Mouse (Mus musculus) hindbrain, postnatal 0 days (tissue): ENCODE results near the gene Plekhg2. TPM values are rescaled to one million over a fixed set of nuclear protein-coding genes. Genes with fewer than 3 reads are reported as not detected.

Source experiments
- ATAC-seq: fragments of 200-750 bp; cut with Nextera tagmentation; 2 replicates; pipeline ENCODE4 v1.8.0; 2017; ENCODE audit warnings: mild to moderate bottlenecking, moderate TSS enrichment, moderate library complexity
- DNase-seq: peaks from one replicate; pipeline ENCODE4 v3.0.0-alpha.2; 2015; ENCODE audit warnings: low spot score
- H3K27ac ChIP-seq: fragments of 300-500 bp; sonication (generic); 2 replicates; pipeline ENCODE4 v1.5.1; 2014; ENCODE audit warnings: mild to moderate bottlenecking
- H3K27me3 ChIP-seq: fragments of 300-500 bp; sonication (generic); 2 replicates; pipeline ENCODE4 v1.6.1; 2014; ENCODE audit warnings: low read length, mixed read lengths; ENCODE audit not compliant: insufficient read depth
- H3K36me3 ChIP-seq: fragments of 300-500 bp; sonication (generic); 2 replicates; pipeline ENCODE4 v1.6.1; 2014; ENCODE audit warnings: low read length, mixed read lengths; ENCODE audit not compliant: insufficient read depth
- H3K4me1 ChIP-seq: fragments of 300-500 bp; sonication (generic); 2 replicates; pipeline ENCODE4 v1.6.1; 2014; ENCODE audit warnings: antibody characterized with exemption, low read length, mixed read lengths; ENCODE audit not compliant: insufficient read depth
- H3K4me2 ChIP-seq: fragments of 300-500 bp; sonication (generic); 2 replicates; pipeline ENCODE4 v1.6.1; 2014; ENCODE audit warnings: low read depth, mild to moderate bottlenecking, low read length, moderate library complexity, mixed read lengths
- H3K4me3 ChIP-seq: fragments of 300-500 bp; sonication (generic); 2 replicates; pipeline ENCODE4 v1.5.1; 2014; ENCODE audit warnings: low read length
- H3K9ac ChIP-seq: fragments of 300-500 bp; sonication (generic); replicated peaks from 2 replicates; pipeline ENCODE4 v1.6.1; 2014; ENCODE audit warnings: mild to moderate bottlenecking, low read length, moderate library complexity, mixed read lengths
- H3K9me3 ChIP-seq: fragments of 300-500 bp; sonication (generic); 2 replicates; pipeline ENCODE4 v1.6.1; 2016; ENCODE audit warnings: low read length, mixed read lengths
- CTCF ChIP-seq: IDR thresholded peaks from 2 replicates; pipeline ENCODE4 v1.5.1; 2016; ENCODE audit warnings: antibody characterized with exemption, control low read depth, low read depth
- WGBS: fragments of 180-500 bp; shearing (Covaris S2); extraction: QIAGEN DNeasy Blood & Tissue Kit; methylation state at CpG from one replicate; pipeline ENCODE4 v1.1.7; 2014; 5-methylcytosine and 5-hydroxymethylcytosine counted together
- polyA plus RNA-seq: library from polyadenylated mRNA; unstranded; fragments of >200 nt; fragmentation: Nextera tagmentation; extraction: Ambion mirVana; gene quantifications from 2 replicates; pipeline ENCODE4 v1.2.1, GENCODE M21; 2015
- total RNA-seq: library from RNA; depleted of rRNA; stranded (reverse); fragments of >200 nt; gene quantifications from 2 replicates; pipeline ENCODE4 v1.2.3, GENCODE M21; 2014

Gene Plekhg2
- total and polyA plus RNA-seq, 2 experiments from 2014 or later: 9.1 to 18.6 TPM

- H3K4me3 ChIP-seq: peak within 1 kb of the TSS; percentile 55
- peak within 1 kb of the TSS; percentile 70 for H3K9ac ChIP-seq
- no peak for ATAC-seq
- H3K4me2 ChIP-seq: peak within 1 kb of the TSS; percentile 78
- DNase-seq: no peak
- peaks cover 12% of the 10 kb centered on the region for H3K4me1 ChIP-seq
- 54% methylated on average over 17 of the region's 17 CpGs for WGBS
- no peaks in the 10 kb centered on the region for H3K9me3 ChIP-seq
- no peaks in the 10 kb centered on the region for H3K27me3 ChIP-seq
- no peak for TF ChIP-seq CTCF
- H3K36me3 ChIP-seq: no peaks in the 10 kb centered on the region
- peak within 1 kb of the TSS; percentile 78 for H3K27ac ChIP-seq
These were observed 8.0 kb upstream of the Plekhg2 start, which contains the start of gene Zfp36 for GRCm38 (mm10) chr7:28380237-28381016. Zfp36 (minus strand) TSS chr7:28380253.

DNA sequence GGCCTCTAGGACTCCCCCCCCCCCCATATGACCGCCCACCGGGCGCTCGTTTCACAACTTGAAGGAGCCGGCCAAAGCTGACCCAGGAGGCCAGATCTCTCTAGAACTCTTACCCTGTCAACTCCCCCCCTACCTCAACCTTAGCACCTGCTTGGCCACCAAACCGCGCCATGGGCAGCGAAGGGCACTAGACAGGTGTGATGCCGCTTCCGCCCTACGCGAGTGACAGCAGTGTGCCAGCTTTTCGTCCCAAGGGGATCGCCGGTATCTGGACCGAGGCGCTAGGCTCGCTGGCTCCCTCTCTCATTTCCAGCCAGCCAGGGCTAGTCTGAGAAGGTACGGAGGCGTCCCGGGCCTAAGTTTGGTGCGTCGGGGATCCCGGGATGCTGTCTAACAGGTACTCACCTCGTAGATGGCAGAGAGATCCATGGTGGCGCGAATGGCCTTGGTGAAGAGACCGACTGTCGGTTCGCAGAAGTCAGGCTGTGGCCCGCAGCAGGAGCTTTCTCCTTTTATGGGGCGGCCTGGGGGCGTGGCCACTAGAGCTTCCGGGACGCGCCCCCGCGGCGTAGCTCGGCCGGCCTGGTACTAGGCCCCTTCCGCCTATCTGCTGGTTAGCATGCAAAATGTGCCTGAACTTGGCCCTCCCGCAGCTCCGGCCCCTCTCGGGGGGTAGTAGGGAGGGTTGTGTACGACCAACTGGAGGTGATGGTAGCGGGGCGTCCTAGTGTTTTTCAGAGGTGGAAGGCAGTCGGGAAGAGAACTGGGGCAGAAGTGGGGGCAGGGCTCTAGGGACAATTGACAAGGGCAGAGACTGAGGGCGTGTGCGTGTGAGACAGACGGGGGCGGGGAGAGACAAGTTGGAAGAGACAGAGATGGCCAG is 6.6 kb upstream of the Plekhg2 start:
- no peaks in the 10 kb centered on the region for H3K36me3 ChIP-seq
- H3K27ac ChIP-seq: peak overlapping the region; percentile 78
- H3K4me2 ChIP-seq: peak overlapping the region; percentile 78
- DNase-seq (peak; percentile 88), ATAC-seq (peak; percentile 47; the same call in 1 of the 2 replicates)
- no peaks in the 10 kb centered on the region for H3K9me3 ChIP-seq
- H3K27me3 ChIP-seq: no peaks in the 10 kb centered on the region
- H3K9ac ChIP-seq: peak overlapping the region; percentile 70
- H3K4me3 ChIP-seq: peak overlapping the region; percentile 55
- WGBS: 2% methylated on average over 53 of the region's 53 CpGs
- H3K4me1 ChIP-seq: peaks cover 12% of the 10 kb centered on the region
- no peak for TF ChIP-seq CTCF

DNA sequence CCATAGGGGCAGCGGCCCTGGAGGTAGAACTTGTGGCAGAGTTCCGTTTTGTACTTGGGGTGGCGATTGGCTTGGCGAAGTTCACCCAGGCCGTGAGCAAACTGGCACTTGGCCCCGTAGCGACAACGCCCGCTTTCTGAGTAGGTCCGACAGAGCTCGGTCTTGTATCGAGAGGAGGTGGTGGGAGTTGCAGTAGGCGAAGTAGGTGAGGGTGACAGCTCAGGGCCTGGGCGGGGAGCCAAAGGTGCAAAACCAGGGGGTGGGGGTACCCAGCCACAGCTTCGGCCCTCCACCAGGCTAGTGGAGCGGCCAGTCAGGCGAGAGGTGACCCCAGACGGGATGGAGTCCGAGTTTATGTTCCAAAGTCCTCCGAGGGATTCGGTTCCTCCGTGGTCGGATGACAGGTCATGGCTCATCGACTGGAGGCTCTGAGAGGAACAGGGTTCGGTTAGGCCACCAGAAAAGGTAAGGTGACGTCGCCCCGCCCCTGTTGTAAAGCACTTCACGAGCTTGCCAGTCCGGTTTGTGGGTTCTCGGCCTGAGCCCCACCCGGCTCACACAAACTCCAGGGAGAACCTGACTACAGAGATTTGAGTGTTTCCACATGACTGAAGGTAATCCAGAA is 5.8 kb upstream of the Plekhg2 start:
- peaks cover 12% of the 10 kb centered on the region for H3K4me1 ChIP-seq
- 46% methylated on average over 32 of the region's 32 CpGs for WGBS

DNA sequence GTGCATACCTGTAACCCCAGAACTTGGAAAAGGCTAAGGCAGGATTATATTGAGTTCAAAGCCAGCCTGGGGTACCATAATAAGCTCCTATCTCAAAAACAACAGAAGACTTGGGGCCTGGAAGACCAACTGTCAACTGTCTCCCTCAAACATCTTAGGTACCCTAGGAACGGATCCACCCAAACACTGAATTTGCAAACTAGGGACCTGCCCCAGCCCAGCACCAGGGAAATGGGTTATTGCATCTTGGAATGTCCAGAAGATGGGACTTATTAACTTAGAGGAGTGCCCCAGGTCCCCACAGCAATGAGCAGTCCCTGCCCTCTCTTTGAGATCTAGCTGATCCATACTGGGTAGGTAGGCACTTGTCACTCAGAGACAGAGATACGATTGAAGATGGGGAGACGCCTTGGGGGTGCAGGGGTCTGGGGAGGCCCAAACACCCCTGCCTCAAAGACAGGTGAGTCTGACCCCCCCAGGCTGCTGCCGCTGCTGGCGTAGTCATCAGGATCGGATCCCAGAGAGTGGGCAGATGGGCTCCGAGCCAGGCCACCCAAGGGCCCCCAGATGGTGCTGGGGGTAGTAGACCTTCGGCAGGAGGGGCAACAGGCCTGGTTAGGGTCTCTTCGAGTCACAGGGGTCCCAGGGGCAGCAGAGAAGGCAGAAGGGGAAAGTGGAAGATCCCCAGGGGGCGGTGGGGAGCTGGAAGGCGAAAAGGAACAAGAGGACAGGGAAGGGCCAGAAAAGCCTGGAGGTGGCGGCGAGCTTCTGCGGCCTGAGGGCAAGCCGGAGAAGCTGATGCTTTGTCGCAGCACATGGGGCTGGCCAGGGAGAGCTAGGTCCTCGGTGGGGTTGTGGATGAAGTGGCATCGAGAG is 5.0 kb upstream of the Plekhg2 start:
- Histone ChIP-seq H3K27ac (peak overlapping the region; percentile 78; the same call in 1 of the 2 replicates), H3K27me3 (no peaks in the 10 kb centered on the region), H3K4me2 (peak overlapping the region; percentile 78), H3K4me3 (peak overlapping the region; percentile 55), H3K9me3 (no peaks in the 10 kb centered on the region), H3K36me3 (no peaks in the 10 kb centered on the region), H3K4me1 (peaks cover 12% of the 10 kb centered on the region), H3K9ac (peak overlapping the region; percentile 70; the same call in 1 of the 2 replicates)
- WGBS: 69% methylated on average over 18 of the region's 18 CpGs
- TF ChIP-seq CTCF: no peak
- DNase-seq: no peak
- no peak for ATAC-seq

More for the DNA sequence above, 5.8 kb upstream of the Plekhg2 start:
- Histone ChIP-seq H3K27me3 (no peaks in the 10 kb centered on the region), H3K27ac (peak overlapping the region; percentile 78; the same call in 1 of the 2 replicates), H3K9ac (peak overlapping the region; percentile 70; the same call in 1 of the 2 replicates), H3K36me3 (no peaks in the 10 kb centered on the region), H3K9me3 (no peaks in the 10 kb centered on the region), H3K4me2 (peak overlapping the region; percentile 78), H3K4me3 (peak overlapping the region; percentile 55)
- ATAC-seq (no peak), DNase-seq (no peak)
- no peak for TF ChIP-seq CTCF

- H3K9ac ChIP-seq: peak overlapping the region; percentile 43
- H3K4me2 ChIP-seq: peak overlapping the region; percentile 66
- no peaks in the 10 kb centered on the region for H3K36me3 ChIP-seq
- H3K4me3 ChIP-seq: peak overlapping the region; percentile 39
- no peak for TF ChIP-seq CTCF
- ATAC-seq (no peak), DNase-seq (peak; percentile 66)
- H3K27me3 ChIP-seq: no peaks in the 10 kb centered on the region
- peaks cover 12% of the 10 kb centered on the region for H3K4me1 ChIP-seq
- no peaks in the 10 kb centered on the region for H3K9me3 ChIP-seq
- peak overlapping the region; percentile 81 for H3K27ac ChIP-seq
- WGBS: 7% methylated on average over 30 of the region's 30 CpGs
These were observed 3.8 kb upstream of the Plekhg2 start for GRCm38 (mm10) chr7:28376011-28376771.
